Mouse (Mus musculus): ENCODE results near the gene Mbd6. TPM values are rescaled to one million over a fixed set of nuclear protein-coding genes. Genes with fewer than 3 reads are reported as not detected.

The Mbd6 gene
- polyA plus RNA-seq, 1 experiment = 33.5 TPM

GRCm38 (mm10) chr10:127290930-127291880 lies 2.4 kb upstream of the Mbd6 start:
- Histone ChIP-seq H3K36me3 (ENCODE audit: control insufficient read depth) (peaks cover 64% of the 10 kb centered on the region), H3K27me3 (ENCODE audit: control insufficient read depth) (no peaks in the 10 kb centered on the region; the same call in 1 of the 2 replicates), H3K4me3 (replicated peaks) (peak overlapping the region; percentile 82), H3K9me3 (ENCODE audit: control insufficient read depth, low read length) (no peaks in the 10 kb centered on the region), H3K4me1 (ENCODE audit: control insufficient read depth) (peaks cover 84% of the 10 kb centered on the region)
- TF ChIP-seq TAL1 (IDR thresholded peaks at IDR 0.05; ENCODE audit: low read length) (no peak), GATA1 (IDR thresholded peaks at IDR 0.05; ENCODE audit: low read length) (no peak)

- Histone ChIP-seq H3K9me3 (ENCODE audit: control insufficient read depth, low read length) (no peaks in the 10 kb centered on the region), H3K36me3 (ENCODE audit: control insufficient read depth) (peaks cover 64% of the 10 kb centered on the region), H3K4me3 (replicated peaks) (peak overlapping the region; percentile 82), H3K4me1 (ENCODE audit: control insufficient read depth) (peaks cover 85% of the 10 kb centered on the region), H3K27me3 (ENCODE audit: control insufficient read depth) (no peaks in the 10 kb centered on the region)
- TF ChIP-seq TAL1 (IDR thresholded peaks at IDR 0.05; ENCODE audit: low read length) (no peak), GATA1 (IDR thresholded peaks at IDR 0.05; ENCODE audit: low read length) (no peak)
These were observed 1.6 kb upstream of the Mbd6 start for GRCm38 (mm10) chr10:127290307-127290929.

GRCm38 (mm10) chr10:127289573-127290191 lies 864 bp upstream of the Mbd6 start:
- H3K36me3 ChIP-seq (ENCODE audit: control insufficient read depth) = peaks cover 64% of the 10 kb centered on the region
- peak overlapping the region; percentile 82 for H3K4me3 ChIP-seq (replicated peaks)

GRCm38 (mm10) chr10:127288328-127288799 lies 454 bp downstream of the Mbd6 start:
- no peak for TF ChIP-seq GATA1 (IDR thresholded peaks at IDR 0.05; ENCODE audit: low read length)
- no peak for TF ChIP-seq TAL1 (IDR thresholded peaks at IDR 0.05; ENCODE audit: low read length)
- H3K9me3 ChIP-seq (ENCODE audit: control insufficient read depth, low read length) = no peaks in the 10 kb centered on the region
- peaks cover 64% of the 10 kb centered on the region for H3K36me3 ChIP-seq (ENCODE audit: control insufficient read depth)
- H3K4me1 ChIP-seq (ENCODE audit: control insufficient read depth) = peaks cover 73% of the 10 kb centered on the region
- H3K27me3 ChIP-seq (ENCODE audit: control insufficient read depth) = no peaks in the 10 kb centered on the region
- H3K4me3 ChIP-seq (replicated peaks) = peak overlapping the region; percentile 82

More at GRCm38 (mm10) chr10:127289573-127290191, 864 bp upstream of the Mbd6 start:
- H3K4me1 ChIP-seq (ENCODE audit: control insufficient read depth) = peaks cover 82% of the 10 kb centered on the region
- no peaks in the 10 kb centered on the region for H3K27me3 ChIP-seq (ENCODE audit: control insufficient read depth)
- no peaks in the 10 kb centered on the region for H3K9me3 ChIP-seq (ENCODE audit: control insufficient read depth, low read length)
- TF ChIP-seq TAL1 (IDR thresholded peaks at IDR 0.05; ENCODE audit: low read length) (no peak), GATA1 (IDR thresholded peaks at IDR 0.05; ENCODE audit: low read length) (peak; percentile 3; the same call in 1 of the 2 replicates)

GRCm38 (mm10) chr10:127287936-127288293 lies 903 bp downstream of the Mbd6 start:
- H3K27me3 ChIP-seq (ENCODE audit: control insufficient read depth) = no peaks in the 10 kb centered on the region
- no peaks in the 10 kb centered on the region for H3K9me3 ChIP-seq (ENCODE audit: control insufficient read depth, low read length)
- no peak for TF ChIP-seq GATA1 (IDR thresholded peaks at IDR 0.05; ENCODE audit: low read length)
- TF ChIP-seq TAL1 (IDR thresholded peaks at IDR 0.05; ENCODE audit: low read length) = no peak
- H3K4me1 ChIP-seq (ENCODE audit: control insufficient read depth) = peaks cover 69% of the 10 kb centered on the region
- peaks cover 64% of the 10 kb centered on the region for H3K36me3 ChIP-seq (ENCODE audit: control insufficient read depth)
- peak overlapping the region; percentile 82 for H3K4me3 ChIP-seq (replicated peaks)

- peak overlapping the region; percentile 82 for H3K4me3 ChIP-seq (replicated peaks)
- H3K9me3 ChIP-seq (ENCODE audit: control insufficient read depth, low read length) = no peaks in the 10 kb centered on the region
- H3K36me3 ChIP-seq (ENCODE audit: control insufficient read depth) = peaks cover 64% of the 10 kb centered on the region
- H3K4me1 ChIP-seq (ENCODE audit: control insufficient read depth) = peaks cover 64% of the 10 kb centered on the region
- TF ChIP-seq TAL1 (IDR thresholded peaks at IDR 0.05; ENCODE audit: low read length) = no peak
- no peak for TF ChIP-seq GATA1 (IDR thresholded peaks at IDR 0.05; ENCODE audit: low read length)
- H3K27me3 ChIP-seq (ENCODE audit: control insufficient read depth) = no peaks in the 10 kb centered on the region
These were observed 1.4 kb downstream of the Mbd6 start for GRCm38 (mm10) chr10:127287271-127287935.

GRCm38 (mm10) chr10:127286730-127287129 lies 2.1 kb downstream of the Mbd6 start:
- Histone ChIP-seq H3K4me1 (ENCODE audit: control insufficient read depth) (peaks cover 57% of the 10 kb centered on the region), H3K36me3 (ENCODE audit: control insufficient read depth) (peaks cover 65% of the 10 kb centered on the region), H3K4me3 (replicated peaks) (peak overlapping the region; percentile 82), H3K9me3 (ENCODE audit: control insufficient read depth, low read length) (no peaks in the 10 kb centered on the region), H3K27me3 (ENCODE audit: control insufficient read depth) (no peaks in the 10 kb centered on the region)
- TF ChIP-seq GATA1 (IDR thresholded peaks at IDR 0.05; ENCODE audit: low read length) (no peak), TAL1 (IDR thresholded peaks at IDR 0.05; ENCODE audit: low read length) (no peak)

GRCm38 (mm10) chr10:127286194-127286593 lies 2.6 kb downstream of the Mbd6 start:
- no peak for TF ChIP-seq TAL1 (IDR thresholded peaks at IDR 0.05; ENCODE audit: low read length)
- no peak for TF ChIP-seq GATA1 (IDR thresholded peaks at IDR 0.05; ENCODE audit: low read length)
- H3K4me3 ChIP-seq (replicated peaks) = peak overlapping the region; percentile 82
- H3K4me1 ChIP-seq (ENCODE audit: control insufficient read depth) = peaks cover 53% of the 10 kb centered on the region
- H3K9me3 ChIP-seq (ENCODE audit: control insufficient read depth, low read length) = no peaks in the 10 kb centered on the region
- H3K27me3 ChIP-seq (ENCODE audit: control insufficient read depth) = no peaks in the 10 kb centered on the region
- peaks cover 67% of the 10 kb centered on the region for H3K36me3 ChIP-seq (ENCODE audit: control insufficient read depth)

All from erythroblast, embryonic 14.5 days (primary cell).